Mouse (Mus musculus) embryo, embryonic 10 days (tissue): ENCODE measurements around the gene Rnf26.
A peak's percentile ranks its signal among the peaks of the same experiment; 100 is the strongest.

Experiments
- DNase-seq: peaks from one replicate; pipeline ENCODE4 v3.0.0-alpha.2; 2015; ENCODE audit warnings: low spot score

Gene Rnf26

GRCm38 (mm10) chr9:44113105-44113789 lies at the start of gene Rnf26, which contains the start of gene Gm49380:
TSS of gene Rnf26 (minus strand) at chr9:44113517.
TSS of gene Gm49380 (minus strand) at chr9:44113500.
- peak; percentile 99 for DNase-seq

GRCm38 (mm10) chr9:44159886-44160285 lies 46.6 kb upstream of the Rnf26 start:
- no peak for DNase-seq

DNA sequence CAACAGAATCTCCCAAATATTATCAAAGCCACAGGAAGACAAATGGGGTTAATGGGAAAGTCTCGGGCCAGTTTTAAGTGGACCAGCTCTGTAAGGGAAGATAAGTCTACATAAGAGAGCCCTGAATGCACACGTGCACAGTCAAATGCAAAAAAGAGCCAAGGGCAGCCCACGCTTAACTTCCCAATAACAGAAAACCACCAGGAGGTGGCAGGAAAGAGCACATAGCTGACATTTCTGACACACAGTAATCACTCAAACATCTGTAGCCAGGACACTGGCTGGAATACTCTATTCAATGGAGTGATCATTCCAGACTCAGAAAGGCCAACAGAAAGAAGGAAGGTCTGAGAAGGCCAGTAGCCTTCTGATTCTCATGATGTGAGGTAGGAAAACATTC lies 34.0 kb upstream of the Rnf26 start:
- no peak for DNase-seq

DNA sequence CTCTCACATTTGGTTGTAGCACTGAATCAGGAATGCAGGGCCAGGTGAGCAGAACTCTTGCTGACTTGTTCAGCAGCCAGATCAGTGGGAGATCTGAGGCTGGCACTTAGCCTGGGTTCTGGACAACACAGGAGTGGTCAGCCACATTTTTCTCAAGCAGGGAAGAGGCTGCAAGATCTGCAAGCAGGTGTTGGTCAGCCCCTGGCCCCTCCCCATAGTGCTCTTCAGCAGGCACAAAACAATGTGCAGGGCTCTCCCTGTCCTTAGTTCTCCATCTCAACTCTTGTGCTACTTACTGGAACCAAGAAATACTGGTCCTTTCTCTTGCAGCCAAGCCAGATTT lies 31.4 kb upstream of the Rnf26 start:
- DNase-seq: no peak

- peak; percentile 61 for DNase-seq
Observed at GRCm38 (mm10) chr9:44144023-44144717, 30.9 kb upstream of the Rnf26 start.

DNA sequence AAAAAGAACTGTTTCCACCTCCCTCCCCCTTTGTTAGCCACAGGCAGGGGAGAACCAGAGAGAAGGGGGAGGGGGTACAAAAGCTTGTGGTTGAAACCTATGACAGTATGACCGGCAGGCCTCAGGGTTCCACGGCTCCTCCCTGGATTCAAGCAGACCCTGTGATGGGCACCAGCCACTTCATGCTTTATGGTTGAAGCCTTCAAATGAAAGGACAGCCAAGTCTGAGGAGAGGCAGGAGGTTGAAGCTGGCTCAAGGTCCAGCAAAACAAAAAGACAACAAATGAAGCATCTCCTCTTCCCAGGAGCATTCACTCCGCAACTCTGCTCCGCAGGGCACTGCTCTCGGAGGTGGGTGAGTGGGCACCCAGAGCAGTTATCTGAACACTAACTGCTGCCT lies 30.1 kb upstream of the Rnf26 start:
- DNase-seq: no peak

- DNase-seq: no peak
Observed at GRCm38 (mm10) chr9:44141951-44142350, 28.6 kb upstream of the Rnf26 start.

DNA sequence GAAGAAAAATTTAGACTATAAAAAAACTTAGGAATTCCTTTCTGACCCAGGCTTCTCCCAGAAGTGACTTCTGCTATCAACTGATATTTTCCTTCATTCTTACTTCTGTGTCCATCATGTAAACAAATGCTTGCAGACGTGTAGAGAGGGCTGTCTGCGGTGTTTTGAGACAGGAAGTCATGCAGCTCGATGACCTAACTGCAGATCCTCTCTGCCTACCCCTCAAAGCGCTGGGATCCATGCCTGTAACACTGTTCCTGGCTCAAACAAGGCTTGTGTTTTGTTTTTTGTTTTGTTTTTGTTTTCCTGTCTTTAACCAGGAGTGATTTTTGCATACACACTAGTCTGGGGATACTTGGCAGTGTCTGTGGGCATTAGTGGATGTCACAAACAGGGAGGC lies 24.5 kb upstream of the Rnf26 start:
- no peak for DNase-seq

DNA sequence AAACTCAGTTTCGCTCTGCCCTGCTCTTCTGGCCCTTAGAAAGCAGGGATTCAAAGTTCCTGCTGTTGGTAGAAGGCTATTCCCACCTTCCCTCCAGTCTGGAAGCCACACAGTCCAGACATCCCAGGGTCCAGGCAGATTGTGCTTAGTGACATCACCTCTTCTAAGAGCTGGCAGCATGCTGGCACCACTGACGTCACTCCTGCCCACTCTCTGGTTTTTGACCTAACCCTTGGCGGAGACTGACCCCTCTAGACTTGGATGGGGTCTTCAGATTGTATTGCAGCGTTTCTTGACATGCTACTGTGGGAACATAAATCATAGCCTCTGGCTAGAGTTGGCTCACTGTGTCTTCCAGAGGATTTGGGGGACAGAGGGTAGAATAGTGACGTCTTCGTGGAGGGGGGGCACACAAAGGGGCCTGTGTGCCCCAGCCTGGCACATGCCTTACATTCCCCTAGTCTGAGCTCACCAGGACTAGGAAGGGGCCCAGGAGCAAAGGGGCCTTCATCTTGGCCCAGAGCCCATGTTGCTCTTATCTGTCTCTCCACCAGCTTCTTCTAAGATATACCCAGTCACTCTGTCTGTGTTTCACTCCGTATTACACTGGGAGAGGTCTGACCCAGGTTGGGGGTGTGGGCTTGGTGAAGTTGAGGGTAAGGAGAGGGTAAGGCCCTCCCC lies 22.6 kb upstream of the Rnf26 start:
- DNase-seq: no peak

GRCm38 (mm10) chr9:44134851-44135730 lies 21.8 kb upstream of the Rnf26 start:
- DNase-seq: no peak

DNA sequence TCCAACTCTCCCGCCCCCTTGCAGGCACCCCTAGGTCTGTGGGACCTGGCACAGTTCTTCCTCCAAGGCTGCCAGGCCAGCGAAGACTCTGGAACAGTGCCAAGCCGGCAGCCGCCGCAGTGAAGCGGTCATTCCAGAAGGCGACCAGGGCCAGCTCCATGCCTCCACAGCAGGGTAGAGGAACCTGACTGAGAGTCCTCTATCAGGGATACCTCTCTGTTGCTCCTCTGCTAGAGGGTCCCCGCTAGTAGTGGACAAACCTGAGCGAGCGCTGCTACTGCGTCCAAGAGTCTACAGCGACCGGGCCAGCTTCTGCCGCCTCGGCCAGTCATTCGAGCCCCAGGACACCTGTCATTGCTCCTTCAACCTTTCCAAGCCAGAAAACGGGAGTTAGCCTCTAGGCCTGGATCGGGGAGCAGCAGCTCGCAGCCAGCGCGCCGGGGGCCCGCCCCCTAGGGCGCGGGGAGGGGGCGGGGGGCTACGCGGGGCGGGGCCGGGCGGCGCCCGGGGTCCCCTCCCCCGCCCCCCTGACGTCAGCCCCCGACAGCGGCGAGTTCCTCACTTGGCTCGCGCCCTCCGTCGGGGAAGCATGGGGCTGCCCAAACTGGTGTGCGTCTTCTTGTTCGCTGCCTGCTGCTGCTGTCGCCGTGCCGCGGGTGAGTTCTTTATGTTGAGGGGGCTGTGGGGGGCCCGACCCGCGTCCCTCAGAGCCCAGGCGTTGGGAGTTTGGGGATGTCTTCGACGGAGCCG lies 21.0 kb upstream of the Rnf26 start, which contains the start of gene Mcam:
TSS of gene Mcam (plus strand) at position 369 of the 750 bp plus-strand sequence.
- DNase-seq: peak; percentile 55

GRCm38 (mm10) chr9:44133287-44133686 lies 20.0 kb upstream of the Rnf26 start:
- no peak for DNase-seq

- DNase-seq: no peak
Observed at GRCm38 (mm10) chr9:44132200-44132599, 18.9 kb upstream of the Rnf26 start.

GRCm38 (mm10) chr9:44131276-44131590 lies 17.9 kb upstream of the Rnf26 start:
- no peak for DNase-seq

DNA sequence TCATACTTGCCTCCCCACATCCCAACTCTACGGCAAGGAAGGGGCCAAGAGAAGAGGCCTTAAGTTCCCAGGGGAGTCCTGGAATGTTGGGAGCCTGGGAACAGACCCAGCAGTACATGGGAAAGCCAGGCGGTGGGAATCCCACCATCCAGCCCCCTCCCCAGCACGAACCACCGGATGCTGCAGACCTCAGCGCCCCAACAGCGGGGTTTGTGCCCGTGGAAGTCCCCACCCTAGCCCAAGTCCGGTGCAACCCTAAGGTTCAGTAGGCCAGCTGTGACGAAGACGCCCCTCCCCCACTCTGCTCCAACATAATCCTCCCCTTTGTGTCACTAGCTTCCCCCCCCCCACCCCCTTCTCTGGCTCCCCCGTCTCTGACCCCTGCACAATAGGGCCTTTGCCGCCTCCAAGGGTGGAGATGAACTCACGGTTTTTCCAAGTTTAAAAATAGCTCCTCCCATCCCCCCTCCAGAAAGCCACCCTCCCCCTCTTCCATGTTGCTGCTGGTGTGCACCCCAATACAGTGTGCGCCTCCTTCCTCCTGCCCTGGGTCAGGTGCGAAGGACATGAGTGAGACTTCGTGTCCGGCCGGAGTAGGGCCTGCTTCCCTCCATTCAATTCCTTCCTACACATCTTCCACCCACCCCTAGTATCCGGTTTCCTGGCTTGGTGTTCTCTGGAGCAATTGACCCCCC lies 17.4 kb upstream of the Rnf26 start:
- peak; percentile 68 for DNase-seq

- peak; percentile 84 for DNase-seq
Observed at GRCm38 (mm10) chr9:44130034-44130433, 16.7 kb upstream of the Rnf26 start.

DNA sequence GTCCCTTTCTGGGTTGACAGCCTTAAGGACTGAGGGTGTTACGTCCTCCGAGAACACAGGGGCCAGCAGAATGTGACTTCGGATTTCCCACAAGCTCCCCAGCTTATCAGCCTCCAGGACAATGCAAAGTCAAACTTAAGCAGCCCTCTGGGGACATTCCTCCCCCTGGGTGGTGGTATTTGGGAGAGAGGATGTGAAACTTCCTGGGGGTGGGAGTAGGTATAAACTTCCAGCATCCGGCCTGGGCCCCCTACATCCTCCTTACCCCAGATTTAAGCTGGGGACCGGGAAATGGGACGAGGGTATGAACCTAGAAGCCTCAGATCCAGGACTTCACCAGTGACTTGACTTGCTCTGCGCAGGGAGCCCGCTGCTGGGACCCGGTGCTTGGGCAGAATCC lies 16.3 kb upstream of the Rnf26 start:
- no peak for DNase-seq

- DNase-seq: no peak
Observed at GRCm38 (mm10) chr9:44127351-44127801, 14.1 kb upstream of the Rnf26 start.

- no peak for DNase-seq
Observed at GRCm38 (mm10) chr9:44126746-44127145, 13.4 kb upstream of the Rnf26 start.

GRCm38 (mm10) chr9:44125546-44126428 lies 12.5 kb upstream of the Rnf26 start:
- peak; percentile 93 for DNase-seq
